29 mouse cellular contexts compared by ENCODE assay signal in the genomic region with DNA sequence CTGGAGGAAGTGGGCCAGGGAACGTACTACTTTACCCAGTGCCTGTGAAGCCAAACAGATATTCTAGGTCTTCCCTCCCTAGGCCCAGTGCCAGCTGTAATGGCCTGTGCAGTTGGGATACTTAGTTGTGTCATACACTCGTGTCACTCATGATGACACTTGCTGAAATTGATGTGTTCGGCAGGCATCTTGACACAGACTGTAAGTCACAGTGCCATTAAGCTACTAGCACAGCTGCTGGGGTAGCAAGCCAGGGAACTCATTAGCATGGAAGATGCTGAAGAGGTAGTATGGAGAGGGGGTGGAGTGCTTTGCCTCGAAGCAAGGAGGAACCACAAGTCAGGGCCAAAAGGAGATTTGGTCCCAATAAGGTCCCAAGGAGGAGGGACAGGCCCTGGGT.
DNase-seq lines count a peak whose midpoint lies in the region; ATAC-seq lines count a peak whose summit lies in the region.
"Had no signal": no experiment of that assay in that cellular context is flagged by ENCODE, and none has a peak within 500 bp of the region (broad histone marks: within the 10 kb centered on the region; RNA-seq: fewer than 3 reads in every experiment).

No protein-coding gene starts in this region.

- WGBS in hindbrain, embryonic 13.5 days: 44% methylated on average over 4 of the region's 4 CpGs
- 67% methylated on average over 4 of the region's 4 CpGs for whole genome bisulfite sequencing in hindbrain, embryonic 11.5 days
- 36% methylated on average over 4 of the region's 4 CpGs for WGBS in forebrain, embryonic 15.5 days

- H3K9me3 ChIP-seq in hindbrain, embryonic 13.5 days: no peaks in the 10 kb centered on the region
- H3K9me3 ChIP-seq in hindbrain, embryonic 11.5 days (ENCODE audit: control insufficient read depth, low read length): no peaks in the 10 kb centered on the region
- H3K9me3 ChIP-seq in forebrain, embryonic 15.5 days: no peaks in the 10 kb centered on the region
- H3K9me3 ChIP-seq: heart, embryonic 12.5 days; limb, embryonic 10.5 days; limb, embryonic 15.5 days; neural tube, embryonic 12.5 days had no signal

- H3K27ac ChIP-seq in hindbrain, embryonic 13.5 days: peak overlapping the region; percentile 44; the same call in 1 of the 2 replicates
- no peak overlapping the region for H3K27ac ChIP-seq in hindbrain, embryonic 11.5 days (ENCODE audit: low read depth, low read length)
- no peak overlapping the region for H3K27ac ChIP-seq in forebrain, embryonic 15.5 days (replicated peaks)
- H3K27ac ChIP-seq: gastrocnemius, adult 2 months; heart, adult 2 months; kidney, postnatal 0 days; limb, embryonic 10.5 days; limb, embryonic 15.5 days; liver, embryonic 14.5 days; macrophage; neural tube, embryonic 12.5 days had no signal

- no peak overlapping the region for H3K4me3 ChIP-seq in hindbrain, embryonic 13.5 days
- H3K4me3 ChIP-seq in hindbrain, embryonic 11.5 days (ENCODE audit: low read depth, low read length): no peak overlapping the region
- H3K4me3 ChIP-seq in forebrain, embryonic 15.5 days: no peak overlapping the region
- H3K4me3 ChIP-seq: gastrocnemius, adult 2 months; heart, adult 2 months; heart, embryonic 12.5 days; limb, embryonic 10.5 days; limb, embryonic 15.5 days; neural tube, embryonic 12.5 days had no signal

- H3K4me1 ChIP-seq in hindbrain, embryonic 13.5 days (replicated peaks): peaks cover 38% of the 10 kb centered on the region
- no peaks in the 10 kb centered on the region for H3K4me1 ChIP-seq in hindbrain, embryonic 11.5 days (replicated peaks; ENCODE audit: control insufficient read depth, insufficient read depth, low read length)
- peaks cover 13% of the 10 kb centered on the region for H3K4me1 ChIP-seq in forebrain, embryonic 15.5 days
- H3K4me1 ChIP-seq: heart, embryonic 12.5 days; limb, embryonic 15.5 days had no signal

- H3K9ac ChIP-seq in hindbrain, embryonic 13.5 days: no peak overlapping the region
- H3K9ac ChIP-seq in hindbrain, embryonic 11.5 days (ENCODE audit: low read depth, low read length): no peak overlapping the region
- H3K9ac ChIP-seq in forebrain, embryonic 15.5 days (replicated peaks): no peak overlapping the region
- H3K9ac ChIP-seq: heart, embryonic 12.5 days; limb, embryonic 15.5 days; liver, embryonic 14.5 days; neural tube, embryonic 12.5 days had no signal

- no peaks in the 10 kb centered on the region for H3K27me3 ChIP-seq in hindbrain, embryonic 13.5 days
- H3K27me3 ChIP-seq in hindbrain, embryonic 11.5 days (ENCODE audit: control insufficient read depth, insufficient read depth, low read length): no peaks in the 10 kb centered on the region
- H3K27me3 ChIP-seq in forebrain, embryonic 15.5 days: no peaks in the 10 kb centered on the region
- H3K27me3 ChIP-seq: limb, embryonic 15.5 days; neural tube, embryonic 12.5 days had no signal

- ATAC-seq in hindbrain, embryonic 13.5 days (ENCODE audit: low FRiP score): no peak
- no peak for ATAC-seq in hindbrain, embryonic 11.5 days (ENCODE audit: low FRiP score)
- ATAC-seq in forebrain, embryonic 15.5 days (replicated peaks): peak; percentile 72; the same call in 1 of the 2 replicates
- ATAC-seq: CD4-positive, CD25-positive, alpha-beta regulatory T cell, adult 4 months; intestine, embryonic 16.5 days had no signal

- no peak for DNase-seq in hindbrain, embryonic 11.5 days (ENCODE audit: low spot score)
- peak; percentile 33 for DNase-seq in retina, postnatal 1 day
- DNase-seq in retina, embryonic 14.5 days (ENCODE audit: low spot score): no peak
- peak; percentile 7 for DNase-seq in mesoderm, embryonic 11.5 days (ENCODE audit: low read depth, low spot score)
- DNase-seq in adrenal gland, postnatal 36 days: no peak
- no peak for DNase-seq in left cerebral cortex, postnatal 36 days (ENCODE audit: low spot score in 2 of 2)
- DNase-seq: adrenal gland, postnatal 25 days; cerebellum, adult 8-10 months; cerebellum, postnatal 36 days; gastrocnemius, adult 2 months; gastrocnemius, postnatal 36 days; heart, adult 2 months; kidney, adult 8-10 months; layer of hippocampus, postnatal 36 days; lung, adult 2 months; lung, postnatal 10 days; midbrain, embryonic 14.5 days; right cerebral cortex, adult 18-20 months had no signal

- no peak overlapping the region for H3K4me2 ChIP-seq in hindbrain, embryonic 13.5 days
- H3K4me2 ChIP-seq in hindbrain, embryonic 11.5 days (replicated peaks; ENCODE audit: low read depth, low read length): no peak overlapping the region
- H3K4me2 ChIP-seq in forebrain, embryonic 15.5 days (replicated peaks): no peak overlapping the region
- H3K4me2 ChIP-seq: heart, embryonic 12.5 days; limb, embryonic 15.5 days; neural tube, embryonic 12.5 days had no signal

- no peaks in the 10 kb centered on the region for H3K36me3 ChIP-seq in hindbrain, embryonic 13.5 days
- H3K36me3 ChIP-seq in hindbrain, embryonic 11.5 days (ENCODE audit: control insufficient read depth, insufficient read depth, low read length): no peaks in the 10 kb centered on the region
- no peaks in the 10 kb centered on the region for H3K36me3 ChIP-seq in forebrain, embryonic 15.5 days
- H3K36me3 ChIP-seq: heart, embryonic 12.5 days; limb, embryonic 10.5 days; limb, embryonic 15.5 days; neural tube, embryonic 12.5 days had no signal

- intact Hi-C loops in left cerebral cortex, postnatal 36 days (cut with DNase I): no loop called here

Comparison
In these comparisons a context has a peak if more than half of its experiments do, and no peak if none do; other contexts are left out.
1. DNase-seq: peak in retina, postnatal 1 day (single experiment) and mesoderm, embryonic 11.5 days (single experiment); none in hindbrain, embryonic 11.5 days (single experiment), retina, embryonic 14.5 days (single experiment), adrenal gland, postnatal 36 days (0 of 2) and left cerebral cortex, postnatal 36 days (0 of 2).